Mouse (Mus musculus) myocyte (in vitro differentiated cells): Measurements from ENCODE around the gene Rtl10. TPM values are rescaled to one million over a fixed set of nuclear protein-coding genes. Genes with fewer than 3 reads are reported as not detected.

Source experiments
- H3K27me3 ChIP-seq: one replicate; pipeline ENCODE4 v1.6.1; 2011; ENCODE audit not compliant: control insufficient read depth, insufficient read depth, insufficient read length
- H3K36me3 ChIP-seq: one replicate; pipeline ENCODE4 v1.6.1; 2011; ENCODE audit not compliant: control insufficient read depth, insufficient read depth
- H3K4me2 ChIP-seq: one replicate; pipeline ENCODE4 v1.6.1; 2011; ENCODE audit warnings: low read depth, control low read depth
- H3K4me3 ChIP-seq: one replicate; pipeline ENCODE4 v1.5.1; 2011; ENCODE audit warnings: mild to moderate bottlenecking, control low read depth, moderate library complexity
- H3K79me2 ChIP-seq: one replicate; pipeline ENCODE4 v1.6.1; 2011; ENCODE audit not compliant: control insufficient read depth, insufficient read depth
- H3ac ChIP-seq: one replicate; pipeline ENCODE4 v1.6.1; 2011; ENCODE audit not compliant: control insufficient read depth, insufficient read length
- CEBPB ChIP-seq: IDR thresholded peaks from 2 replicates; pipeline ENCODE4 v1.6.1; 2011; ENCODE audit warnings: mild to moderate bottlenecking, moderate library complexity; ENCODE audit not compliant: poor library complexity, insufficient read depth, severe bottlenecking
- E2F4 ChIP-seq: IDR thresholded peaks from one replicate; pipeline ENCODE4 v1.6.1; 2011; ENCODE audit warnings: mild to moderate bottlenecking, control low read depth, moderate library complexity; ENCODE audit not compliant: insufficient read depth
- MAX ChIP-seq: IDR thresholded peaks from one replicate; pipeline ENCODE4 v1.6.1; 2011; ENCODE audit warnings: low read depth, mild to moderate bottlenecking, control low read depth
- MYOD1 ChIP-seq, 3 experiments: IDR thresholded peaks; one replicate each; pipeline ENCODE4 v1.6.1; 2011; ENCODE audit warnings: control low read depth in 2 of 3, low read depth in 2 of 3, mild to moderate bottlenecking in 2 of 3, moderate library complexity in 1 of 3; ENCODE audit not compliant: insufficient read length in 2 of 3, control insufficient read depth in 1 of 3
- MYOG ChIP-seq, 3 experiments: IDR thresholded peaks; one replicate each; pipeline ENCODE4 v1.6.1; 2011; ENCODE audit warnings: control low read depth in 2 of 3, low read depth in 2 of 3, mild to moderate bottlenecking in 2 of 3; ENCODE audit not compliant: insufficient read length in 2 of 3, control insufficient read depth in 1 of 3, insufficient read depth in 1 of 3
- POLR2A ChIP-seq: IDR thresholded peaks from one replicate; pipeline ENCODE4 v1.6.1; 2011; ENCODE audit warnings: low read depth, mild to moderate bottlenecking, control low read depth, moderate library complexity; ENCODE audit not compliant: insufficient read length
- POLR2AphosphoS2 ChIP-seq: IDR thresholded peaks from one replicate; pipeline ENCODE4 v1.6.1; 2011; ENCODE audit warnings: low read depth, control low read depth; ENCODE audit not compliant: insufficient read length
- REST ChIP-seq: IDR thresholded peaks from one replicate; pipeline ENCODE4 v1.6.1; 2011; ENCODE audit warnings: mild to moderate bottlenecking, control low read depth, moderate library complexity; ENCODE audit not compliant: insufficient read depth, insufficient read length
- SRF ChIP-seq: IDR thresholded peaks from one replicate; pipeline ENCODE4 v1.6.1; 2011; ENCODE audit warnings: low read depth; ENCODE audit not compliant: control insufficient read depth, insufficient read length
- TCF12 ChIP-seq: IDR thresholded peaks from one replicate; pipeline ENCODE4 v1.6.1; 2011; ENCODE audit warnings: mild to moderate bottlenecking, control low read depth; ENCODE audit not compliant: poor library complexity, insufficient read depth, severe bottlenecking
- TCF3 ChIP-seq: IDR thresholded peaks from one replicate; pipeline ENCODE4 v1.6.1; 2011; ENCODE audit warnings: low read depth, control low read depth; ENCODE audit not compliant: insufficient read length
- USF1 ChIP-seq: IDR thresholded peaks from one replicate; pipeline ENCODE4 v1.6.1; 2011; ENCODE audit warnings: low read depth, mild to moderate bottlenecking, control low read depth, moderate library complexity
- polyA plus RNA-seq: library from polyadenylated mRNA; unstranded; fragments of >200 nt; fragmentation: generic; extraction: Trizol; gene quantifications from one replicate; pipeline ENCODE4 v1.2.1, GENCODE M21; 2012; ENCODE audit warnings: missing spikeins

Gene Rtl10
- polyA plus RNA-seq, 1 experiment = 2.7 TPM

DNA sequence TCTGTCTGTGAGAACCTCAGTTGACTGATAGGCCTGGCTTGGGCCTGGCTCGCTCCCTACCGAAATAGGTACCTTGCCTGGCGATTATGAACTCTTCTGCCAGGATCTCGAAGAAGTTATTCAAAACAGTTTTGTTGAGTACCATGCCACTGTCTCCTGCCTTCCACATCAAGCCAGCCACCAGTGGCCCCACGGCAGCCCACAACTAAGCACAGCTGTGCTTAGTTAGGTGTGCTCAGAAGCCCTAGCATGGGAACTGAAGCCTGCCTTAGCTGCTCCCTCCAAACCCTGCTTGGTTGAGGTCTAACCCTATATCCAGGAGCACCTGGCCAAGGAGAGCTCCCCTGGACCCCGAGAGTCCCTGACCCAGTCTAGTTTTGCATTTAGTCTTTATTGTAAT is 2.8 kb downstream of the Rtl10 start:
- Histone ChIP-seq H3K79me2 (peaks cover 4% of the 10 kb centered on the region), H3K4me3 (no peak overlapping the region), H3ac (no peak overlapping the region), H3K36me3 (no peaks in the 10 kb centered on the region), H3K27me3 (no peaks in the 10 kb centered on the region), H3K4me2 (no peak overlapping the region)
- no peak for TF ChIP-seq SRF
- no peak for TF ChIP-seq MYOG (IDR thresholded peaks at IDR 0.05; ENCODE audit: control insufficient read depth in 1 of 3, insufficient read depth in 1 of 3, insufficient read length in 2 of 3, low read depth in 2 of 3)
- TF ChIP-seq TCF12 = no peak
- TF ChIP-seq CEBPB = no peak
- TF ChIP-seq TCF3 = no peak
- TF ChIP-seq POLR2A = no peak
- TF ChIP-seq POLR2AphosphoS2 = no peak

DNA sequence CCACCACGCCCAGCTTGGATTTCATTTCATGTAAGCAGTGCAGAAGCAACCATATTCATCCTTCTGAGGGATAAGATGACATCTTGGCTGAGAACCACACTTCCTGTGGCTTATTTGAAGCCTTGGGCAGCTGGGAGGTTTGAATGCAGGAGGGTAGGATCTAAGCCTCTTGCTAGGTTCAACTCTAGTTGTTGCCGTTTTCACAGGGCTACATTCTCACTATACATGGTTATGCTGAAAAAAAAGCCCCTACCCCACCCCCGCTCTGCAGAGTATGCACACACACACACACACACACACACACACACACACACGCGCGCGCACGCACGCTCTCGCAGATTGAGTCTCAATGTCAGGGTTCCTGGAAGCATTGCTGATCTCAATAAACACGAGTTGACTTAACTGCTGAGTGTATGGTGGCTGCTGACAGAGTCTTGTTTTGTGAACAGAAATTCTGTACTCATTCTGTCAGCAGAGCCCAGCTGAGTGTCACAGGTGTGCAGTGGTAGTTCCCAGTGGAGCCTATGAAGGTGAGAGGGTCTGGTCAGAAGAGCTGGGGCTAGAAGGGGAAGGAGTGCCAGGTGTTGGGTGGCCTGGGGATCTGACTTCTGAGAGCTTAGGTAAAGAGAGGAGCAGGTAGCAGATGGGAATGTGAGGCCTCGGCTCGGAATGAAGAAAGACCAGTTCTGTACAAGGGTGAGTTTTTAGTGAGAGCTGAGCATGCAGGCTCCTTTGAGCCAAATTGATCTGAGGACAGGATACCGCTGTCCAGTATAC is 5.1 kb downstream of the Rtl10 start:
- H3K4me2 ChIP-seq = no peak overlapping the region
- H3ac ChIP-seq = no peak overlapping the region
- H3K36me3 ChIP-seq = no peaks in the 10 kb centered on the region
- TF ChIP-seq TCF3 = no peak
- TF ChIP-seq REST = no peak
- no peak for TF ChIP-seq USF1
- no peak for TF ChIP-seq POLR2A
- no peak for TF ChIP-seq E2F4
- TF ChIP-seq SRF = no peak
- no peak for TF ChIP-seq MYOG (IDR thresholded peaks at IDR 0.05; ENCODE audit: control insufficient read depth in 1 of 3, insufficient read depth in 1 of 3, insufficient read length in 2 of 3, low read depth in 2 of 3)
- TF ChIP-seq TCF12 = no peak
- TF ChIP-seq MAX = no peak
- no peak for TF ChIP-seq POLR2AphosphoS2
- no peak overlapping the region for H3K4me3 ChIP-seq
- H3K27me3 ChIP-seq = no peaks in the 10 kb centered on the region
- H3K79me2 ChIP-seq = peaks cover 4% of the 10 kb centered on the region

DNA sequence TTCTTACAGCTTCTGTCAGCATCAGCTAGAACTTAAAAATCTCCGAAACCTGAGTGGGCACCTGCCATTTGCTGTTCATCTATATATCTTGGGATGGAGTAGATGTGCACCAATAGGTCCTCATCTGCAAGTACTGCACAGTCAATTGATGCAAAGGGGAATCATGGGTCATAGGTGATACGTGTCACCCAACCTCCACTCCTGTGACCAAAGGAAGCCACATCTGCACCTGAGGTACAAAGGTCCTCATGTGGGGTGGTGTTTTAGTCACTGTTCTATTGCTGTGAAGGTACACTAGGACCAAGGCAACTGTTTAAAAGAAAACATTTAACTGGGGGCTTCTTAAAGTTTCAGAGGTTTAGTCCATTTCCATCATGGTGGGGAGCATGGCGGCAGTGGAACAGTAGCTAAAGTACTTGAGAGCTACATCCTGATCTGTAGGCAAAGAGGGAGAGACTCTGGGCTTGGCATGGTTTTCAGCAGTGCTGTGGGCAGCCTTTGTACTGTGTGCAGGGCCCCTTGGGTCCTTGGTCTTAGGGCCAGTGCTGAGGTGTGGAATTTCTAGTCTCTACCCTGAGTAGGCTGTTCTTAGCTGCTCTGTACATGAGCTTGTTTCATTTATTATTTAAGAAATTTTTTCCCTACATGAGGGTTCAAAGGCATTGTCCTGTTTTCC is 8.0 kb downstream of the Rtl10 start:
- H3K36me3 ChIP-seq = no peaks in the 10 kb centered on the region
- H3ac ChIP-seq = no peak overlapping the region
- H3K4me3 ChIP-seq = no peak overlapping the region
- no peak overlapping the region for H3K4me2 ChIP-seq
- H3K27me3 ChIP-seq = no peaks in the 10 kb centered on the region
- TF ChIP-seq REST (no peak), MYOG (IDR thresholded peaks at IDR 0.05; ENCODE audit: control insufficient read depth in 1 of 3, insufficient read depth in 1 of 3, insufficient read length in 2 of 3, low read depth in 2 of 3) (no peak), TCF3 (no peak), MAX (no peak), POLR2A (no peak), CEBPB (no peak), SRF (no peak), USF1 (no peak), TCF12 (no peak), POLR2AphosphoS2 (no peak), MYOD1 (IDR thresholded peaks at IDR 0.05; ENCODE audit: control insufficient read depth in 1 of 3, insufficient read length in 2 of 3, low read depth in 2 of 3) (no peak), E2F4 (no peak)
- H3K79me2 ChIP-seq = no peaks in the 10 kb centered on the region

GRCm38 (mm10) chr16:18507200-18507549 is 8.5 kb downstream of the Rtl10 start:
- no peaks in the 10 kb centered on the region for H3K79me2 ChIP-seq
- TF ChIP-seq SRF (no peak), MYOG (IDR thresholded peaks at IDR 0.05; ENCODE audit: control insufficient read depth in 1 of 3, insufficient read depth in 1 of 3, insufficient read length in 2 of 3, low read depth in 2 of 3) (no peak), POLR2AphosphoS2 (no peak), E2F4 (no peak), REST (no peak), TCF3 (no peak), CEBPB (no peak), USF1 (no peak), MAX (no peak), MYOD1 (IDR thresholded peaks at IDR 0.05; ENCODE audit: control insufficient read depth in 1 of 3, insufficient read length in 2 of 3, low read depth in 2 of 3) (no peak), TCF12 (no peak), POLR2A (no peak)
- H3K4me3 ChIP-seq = no peak overlapping the region
- no peak overlapping the region for H3ac ChIP-seq
- H3K27me3 ChIP-seq = no peaks in the 10 kb centered on the region
- H3K36me3 ChIP-seq = no peaks in the 10 kb centered on the region
- H3K4me2 ChIP-seq = no peak overlapping the region
